Mouse (Mus musculus) midbrain, postnatal 0 days (tissue): ENCODE data around the gene Tspan2. TPM values are rescaled to one million over a fixed set of nuclear protein-coding genes. Genes with fewer than 3 reads are reported as not detected.

ENCODE experiments used
- ATAC-seq: fragments of 200-750 bp; cut with Nextera tagmentation; 2 replicates; pipeline ENCODE4 v1.8.0; 2017; ENCODE audit warnings: moderate number of reproducible peaks, mild to moderate bottlenecking, moderate TSS enrichment, moderate library complexity; ENCODE audit not compliant: low FRiP score
- DNase-seq: peaks from one replicate; pipeline ENCODE4 v3.0.0-alpha.2; 2015; ENCODE audit warnings: low spot score
- H3K27ac ChIP-seq: fragments of 300-500 bp; sonication (generic); 2 replicates; pipeline ENCODE4 v1.5.1; 2014; ENCODE audit warnings: low read depth, mild to moderate bottlenecking, low read length, mixed read lengths
- H3K27me3 ChIP-seq: fragments of 300-500 bp; sonication (generic); 2 replicates; pipeline ENCODE4 v1.6.1; 2014; ENCODE audit warnings: low read length, control low read depth, mixed read lengths; ENCODE audit not compliant: insufficient read depth
- H3K36me3 ChIP-seq: fragments of 300-500 bp; sonication (generic); 2 replicates; pipeline ENCODE4 v1.6.1; 2014; ENCODE audit warnings: low read length, control low read depth, mixed read lengths; ENCODE audit not compliant: insufficient read depth
- H3K4me1 ChIP-seq: fragments of 300-500 bp; sonication (generic); 2 replicates; pipeline ENCODE4 v1.6.1; 2014; ENCODE audit warnings: mild to moderate bottlenecking, control low read depth, antibody characterized with exemption, low read length, mixed read lengths; ENCODE audit not compliant: insufficient read depth
- H3K4me2 ChIP-seq: fragments of 300-500 bp; sonication (generic); 2 replicates; pipeline ENCODE4 v1.6.1; 2014; ENCODE audit warnings: low read depth, mild to moderate bottlenecking, low read length, mixed read lengths; ENCODE audit not compliant: poor library complexity, severe bottlenecking
- H3K4me3 ChIP-seq: fragments of 300-500 bp; sonication (generic); 2 replicates; pipeline ENCODE4 v1.5.1; 2014; ENCODE audit warnings: low read depth, mild to moderate bottlenecking, low read length, moderate library complexity
- H3K9ac ChIP-seq: fragments of 300-500 bp; sonication (generic); replicated peaks from 2 replicates; pipeline ENCODE4 v1.6.1; 2014; ENCODE audit warnings: mild to moderate bottlenecking, low read length, moderate library complexity, mixed read lengths; ENCODE audit not compliant: poor library complexity, severe bottlenecking
- H3K9me3 ChIP-seq: fragments of 300-500 bp; sonication (generic); 2 replicates; pipeline ENCODE4 v1.6.1; 2016; ENCODE audit warnings: low read length, control low read depth
- CTCF ChIP-seq: IDR thresholded peaks from 2 replicates; pipeline ENCODE4 v1.5.1; 2016; ENCODE audit warnings: antibody characterized with exemption, mild to moderate bottlenecking
- WGBS: fragments of 180-500 bp; shearing (Covaris S2); extraction: QIAGEN DNeasy Blood & Tissue Kit; methylation state at CpG from one replicate; pipeline ENCODE4 v1.1.7; 2014; 5-methylcytosine and 5-hydroxymethylcytosine counted together
- polyA plus RNA-seq: library from polyadenylated mRNA; unstranded; fragments of >200 nt; fragmentation: Nextera tagmentation; extraction: Ambion mirVana; gene quantifications from 2 replicates; pipeline ENCODE4 v1.2.1, GENCODE M21; 2015
- total RNA-seq: library from RNA; depleted of rRNA; stranded (reverse); fragments of >200 nt; gene quantifications from 2 replicates; pipeline ENCODE4 v1.2.3, GENCODE M21; 2014

Gene Tspan2
- total and polyA plus RNA-seq, 2 experiments from 2014 or later = 13.4 to 25.9 TPM

DNA sequence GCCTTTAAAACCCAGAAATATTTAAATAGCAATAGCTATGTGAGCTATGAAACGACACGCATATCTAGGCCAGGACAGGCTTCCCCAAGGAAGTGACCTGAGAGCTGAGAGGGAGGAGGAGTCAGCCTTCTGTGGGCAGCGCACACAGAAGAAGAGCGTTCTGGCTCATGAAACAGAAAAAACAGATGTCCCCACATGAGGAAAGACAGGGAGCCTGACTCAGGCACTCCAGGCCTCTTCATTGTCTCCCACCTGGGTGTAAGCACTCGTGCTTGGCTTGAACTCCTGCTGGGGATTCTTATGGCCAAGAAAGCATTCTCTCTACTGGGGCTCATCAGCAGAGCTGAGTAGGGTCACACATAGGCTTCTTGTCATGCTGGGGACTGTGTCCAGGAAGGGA, 10.3 kb downstream of the Tspan2 start:
- ATAC-seq = no peak
- Histone ChIP-seq H3K9me3 (no peaks in the 10 kb centered on the region), H3K9ac (no peak overlapping the region), H3K36me3 (no peaks in the 10 kb centered on the region), H3K27ac (no peak overlapping the region; the same call in 1 of the 2 replicates), H3K4me1 (no peaks in the 10 kb centered on the region), H3K4me3 (no peak overlapping the region), H3K27me3 (no peaks in the 10 kb centered on the region), H3K4me2 (no peak overlapping the region)
- DNase-seq = no peak
- 44% methylated on average over 5 of the region's 5 CpGs for WGBS
- no peak for TF ChIP-seq CTCF

DNA sequence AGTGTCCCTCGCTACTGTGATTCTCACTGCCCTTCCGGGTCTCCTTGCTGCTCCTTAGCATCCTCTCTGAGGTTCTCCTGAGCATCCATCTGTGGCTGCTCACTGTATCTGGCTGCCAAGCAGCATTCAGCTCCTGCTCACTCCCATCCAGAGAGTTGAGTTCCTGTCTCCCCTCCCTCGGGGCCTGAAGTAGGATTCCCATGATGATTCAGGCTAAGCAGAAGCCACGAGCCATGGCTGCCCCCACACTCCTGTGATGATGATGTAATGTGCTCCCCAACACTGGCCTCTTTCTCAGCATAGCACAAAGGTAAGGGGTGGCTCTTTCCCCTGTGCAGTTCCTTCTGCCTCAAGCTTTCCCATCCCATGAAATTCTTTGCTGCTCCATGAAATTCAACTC, 11.8 kb downstream of the Tspan2 start:
- H3K27ac ChIP-seq = no peak overlapping the region
- DNase-seq (no peak), ATAC-seq (no peak)
- no peaks in the 10 kb centered on the region for H3K27me3 ChIP-seq
- H3K4me2 ChIP-seq = no peak overlapping the region
- H3K4me1 ChIP-seq = no peaks in the 10 kb centered on the region
- TF ChIP-seq CTCF = no peak
- 0 out of 2 replicates have a peak, but pooled peaks cover 6% of the 10 kb centered on the region for H3K36me3 ChIP-seq
- H3K9ac ChIP-seq = no peak overlapping the region
- no peaks in the 10 kb centered on the region for H3K9me3 ChIP-seq
- WGBS = 91% methylated on average over 4 of the region's 4 CpGs
- H3K4me3 ChIP-seq = no peak overlapping the region

DNA sequence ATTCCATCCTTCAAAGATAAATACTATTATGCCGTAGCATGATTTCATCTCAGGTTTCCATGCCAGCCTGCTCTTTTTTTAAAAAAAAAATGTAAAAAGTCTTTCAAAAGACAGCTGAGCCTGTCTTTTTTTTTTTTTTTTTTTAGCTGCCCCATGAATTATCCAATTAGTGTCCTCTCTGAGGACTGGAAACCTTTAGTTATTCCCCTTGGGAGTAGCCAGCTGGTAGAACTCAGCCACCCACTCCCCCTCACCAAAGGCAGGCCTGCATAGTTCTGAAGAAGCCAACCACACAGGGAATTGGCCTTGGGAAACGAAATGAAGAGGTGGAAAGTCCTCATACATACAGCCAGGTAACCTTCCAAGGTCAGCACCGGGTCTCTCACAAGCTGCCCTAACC, 13.7 kb downstream of the Tspan2 start:
- WGBS = 36% methylated on average over 3 of the region's 3 CpGs
- Histone ChIP-seq H3K27me3 (no peaks in the 10 kb centered on the region), H3K27ac (no peak overlapping the region), H3K9me3 (no peaks in the 10 kb centered on the region), H3K4me3 (no peak overlapping the region), H3K4me1 (no peaks in the 10 kb centered on the region), H3K4me2 (no peak overlapping the region), H3K36me3 (peaks cover 10% of the 10 kb centered on the region; the same call in 1 of the 2 replicates), H3K9ac (no peak overlapping the region)
- ATAC-seq (no peak), DNase-seq (no peak)
- no peak for TF ChIP-seq CTCF

DNA sequence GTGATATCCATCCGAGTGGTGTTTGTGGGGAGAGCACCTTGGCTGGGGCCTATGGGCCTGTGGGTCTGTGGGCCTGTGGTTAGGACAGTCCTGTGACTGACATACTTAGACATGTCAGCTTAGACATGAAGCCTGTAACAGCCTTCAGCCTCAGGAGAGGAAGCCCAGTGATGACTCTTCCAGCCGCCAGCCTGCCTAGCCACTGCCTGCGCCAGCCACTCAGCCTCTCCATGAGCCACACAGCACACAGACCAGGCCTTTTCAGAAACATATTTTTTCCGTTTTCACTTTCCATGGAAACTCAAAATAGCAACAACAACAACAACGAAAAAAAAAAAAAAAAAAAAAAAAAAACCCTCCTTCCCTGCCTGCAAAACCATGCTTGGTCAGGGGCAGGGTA, 14.4 kb downstream of the Tspan2 start:
- ATAC-seq = no peak
- WGBS = 85% methylated on average over 5 of the region's 5 CpGs
- Histone ChIP-seq H3K36me3 (peaks cover 10% of the 10 kb centered on the region; the same call in 1 of the 2 replicates), H3K27me3 (no peaks in the 10 kb centered on the region), H3K4me3 (no peak overlapping the region), H3K4me1 (no peaks in the 10 kb centered on the region), H3K9ac (no peak overlapping the region), H3K9me3 (no peaks in the 10 kb centered on the region), H3K4me2 (no peak overlapping the region), H3K27ac (no peak overlapping the region)
- no peak for TF ChIP-seq CTCF
- no peak for DNase-seq

DNA sequence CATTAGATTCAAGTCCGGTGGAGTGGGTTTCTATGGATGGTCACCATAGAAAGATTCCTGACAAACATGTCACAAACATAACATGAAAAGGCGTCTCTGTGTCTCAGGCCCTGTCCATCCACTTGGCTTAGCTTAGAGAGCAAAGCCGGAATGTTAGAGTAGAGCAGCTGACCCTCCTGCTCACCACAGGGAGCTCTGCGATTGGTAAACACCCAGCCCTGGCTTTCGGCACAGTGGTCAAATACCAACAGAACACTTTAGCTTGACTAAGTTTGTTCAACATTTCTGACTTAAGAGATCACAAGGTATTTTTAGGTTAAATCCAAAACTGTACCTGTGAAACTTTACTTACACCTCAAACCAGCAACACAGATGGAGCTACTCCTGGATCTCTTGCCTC, 16.8 kb downstream of the Tspan2 start:
- H3K27ac ChIP-seq = no peak overlapping the region
- TF ChIP-seq CTCF = no peak
- H3K4me1 ChIP-seq = no peaks in the 10 kb centered on the region
- peaks cover 15% of the 10 kb centered on the region; the same call in 1 of the 2 replicates for H3K36me3 ChIP-seq
- no peaks in the 10 kb centered on the region for H3K27me3 ChIP-seq
- DNase-seq (no peak), ATAC-seq (no peak)
- H3K9ac ChIP-seq = no peak overlapping the region
- no peak overlapping the region for H3K4me3 ChIP-seq
- WGBS = 84% methylated on average over 5 of the region's 5 CpGs
- no peaks in the 10 kb centered on the region for H3K9me3 ChIP-seq
- H3K4me2 ChIP-seq = no peak overlapping the region

DNA sequence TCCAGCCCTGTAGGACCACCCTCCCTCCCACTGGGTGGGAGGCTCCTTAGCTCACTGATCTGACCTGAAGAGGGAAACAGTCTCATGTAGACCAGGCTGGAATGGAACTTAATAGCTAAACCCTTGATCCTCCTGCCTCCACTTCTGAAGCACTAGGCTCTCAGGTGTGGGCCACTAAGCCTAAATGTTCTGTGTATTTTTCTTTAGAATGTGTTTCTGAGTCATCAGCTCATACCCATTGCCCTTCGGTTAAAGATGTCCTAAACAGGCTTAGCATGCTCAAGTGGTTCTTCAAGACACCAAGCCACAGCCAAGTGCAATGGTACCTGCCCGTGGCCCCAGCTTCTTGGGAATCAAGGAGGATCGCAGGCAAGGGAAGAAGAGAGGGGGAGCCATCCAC, 17.2 kb downstream of the Tspan2 start:
- Histone ChIP-seq H3K4me1 (no peaks in the 10 kb centered on the region), H3K27ac (no peak overlapping the region), H3K4me3 (no peak overlapping the region), H3K4me2 (no peak overlapping the region), H3K9ac (no peak overlapping the region), H3K27me3 (no peaks in the 10 kb centered on the region), H3K9me3 (no peaks in the 10 kb centered on the region), H3K36me3 (peaks cover 15% of the 10 kb centered on the region; the same call in 1 of the 2 replicates)
- WGBS = 91% methylated on average over 3 of the region's 3 CpGs
- DNase-seq = no peak
- TF ChIP-seq CTCF = no peak
- no peak for ATAC-seq
